Mouse (Mus musculus) embryonic fibroblast, embryonic 13.5 days (primary cell): ENCODE data around the gene Cds2.

ENCODE experiments used
- CTCF ChIP-seq: IDR thresholded peaks from 2 replicates; pipeline ENCODE4 v1.5.1; 2011; ENCODE audit warnings: mild to moderate bottlenecking, control low read depth, low read length, moderate library complexity, borderline replicate concordance; ENCODE audit not compliant: insufficient read depth
- POLR2A ChIP-seq: IDR thresholded peaks from 2 replicates; pipeline ENCODE4 v1.6.1; 2011; ENCODE audit warnings: low read depth, mild to moderate bottlenecking, control low read depth, low read length, moderate library complexity

GRCm38 (mm10) chr2:132252542-132253528 is 10.1 kb upstream of the Cds2 start, which contains the start of gene Pcna:
- TF ChIP-seq POLR2A (peak; percentile 83), CTCF (no peak)
